In genomic region chr5:137286655-137287031, GRCm38 (mm10) we compare ENCODE assay signal across 8 mouse cellular contexts. TPM values are rescaled to one million over a fixed set of nuclear protein-coding genes. Genes with fewer than 3 reads are reported as not detected.
DNase-seq lines count a peak whose midpoint lies in the region; ATAC-seq and TF ChIP-seq lines count a peak whose summit lies in the region.

No protein-coding gene starts in this region.

- peaks cover 28% of the 10 kb centered on the region for H3K27me3 ChIP-seq in midbrain, embryonic 11.5 days (ENCODE audit: control insufficient read depth, insufficient read depth, low read length)

- peak; percentile 68 for DNase-seq in T-cell, adult 2 months (ENCODE audit: low spot score)
- DNase-seq in gastrocnemius, adult 8-10 months (ENCODE audit: low spot score in 2 of 2): peak; percentile 80 to 85
- DNase-seq in induced T-regulatory cell, adult 2 months (ENCODE audit: low read depth): peak; percentile 86
- DNase-seq in left cerebral cortex, postnatal 36 days (ENCODE audit: low spot score in 2 of 2): peak; percentile 87 to 90
- DNase-seq in midbrain, embryonic 11.5 days (ENCODE audit: low spot score, missing footprints): peak; percentile 98
- DNase-seq in right cerebral cortex, postnatal 4 days: peak; percentile 93
- peak; percentile 80 for DNase-seq in yolk sac, embryonic 10.5 days (ENCODE audit: low spot score)

- no peaks in the 10 kb centered on the region for H3K9me3 ChIP-seq in midbrain, embryonic 11.5 days (ENCODE audit: control insufficient read depth, low read length)

- intact Hi-C loops in left cerebral cortex, postnatal 36 days (cut with DNase I): loop anchor here (1.0 to 2.0 kb wide), 2 partner anchors 155 to 164 kb away; no protein-coding TSS in a partner anchor

- TF ChIP-seq CTCF in cortical plate, adult 2 months (IDR thresholded peaks at IDR 0.05; ENCODE audit: extremely low read depth, insufficient read depth, low read length): peak; percentile 81

- ATAC-seq in midbrain, embryonic 11.5 days (ENCODE audit: low FRiP score): peak; percentile 67

- H3K4me3 ChIP-seq in cortical plate, adult 2 months (ENCODE audit: insufficient read depth, low read length): peak overlapping the region; percentile 44; the same call in 1 of the 2 replicates
- H3K4me3 ChIP-seq in midbrain, embryonic 11.5 days (ENCODE audit: low read depth, low read length): peak overlapping the region; percentile 39

- 2% methylated on average over 15 of the region's 16 CpGs for WGBS in midbrain, embryonic 11.5 days

- no peak for TF ChIP-seq POLR2A in cortical plate, adult 2 months (IDR thresholded peaks at IDR 0.05; ENCODE audit: extremely low read depth, insufficient read depth, low read length)

- peak overlapping the region; percentile 58 for H3K9ac ChIP-seq in midbrain, embryonic 11.5 days (ENCODE audit: low read length)

- peak overlapping the region; percentile 95 for H3K4me2 ChIP-seq in midbrain, embryonic 11.5 days

- H3K27ac ChIP-seq in cortical plate, adult 2 months (ENCODE audit: insufficient read depth, low read length): no peak overlapping the region
- no peak overlapping the region for H3K27ac ChIP-seq in midbrain, embryonic 11.5 days (ENCODE audit: low read depth, low read length)

- H3K4me1 ChIP-seq in cortical plate, adult 2 months (ENCODE audit: control insufficient read depth, insufficient read depth, low read length): no peaks in the 10 kb centered on the region
- H3K4me1 ChIP-seq in midbrain, embryonic 11.5 days (ENCODE audit: control insufficient read depth, insufficient read depth, low read length): peaks cover 19% of the 10 kb centered on the region

- H3K36me3 ChIP-seq in midbrain, embryonic 11.5 days (ENCODE audit: control insufficient read depth, insufficient read depth, low read length): no peaks in the 10 kb centered on the region

RNA-seq across cellular contexts. Expression of gene Ache, which starts 0.7 kb away (rescaled TPM):
- 57.9 and 62.3 TPM in 2 replicates for polyA plus RNA-seq in cortical plate, adult 2 months (2012; rRNA removed)
- total RNA-seq in gastrocnemius, adult 8-10 months (2022): 10 to 100 TPM; 15.8 to 27.7 (median 20.1) TPM
- total RNA-seq in left cerebral cortex, postnatal 36 days (2021): 10 to 100 TPM; 60.1 to 64.5 TPM
- polyA plus RNA-seq in midbrain, embryonic 11.5 days (2014; fragmentation: Nextera tagmentation; extraction: Ambion mirVana): 3.6 and 4.0 TPM in 2 replicates

RNA-seq across cellular contexts. Expression of gene Ufsp1, which starts 7.8 kb away (rescaled TPM):
- 13.3 and 14.1 TPM in 2 replicates for polyA plus RNA-seq in cortical plate, adult 2 months (2012; rRNA removed)
- total RNA-seq in gastrocnemius, adult 8-10 months (2022): 10 to 100 TPM; 14.6 to 22.7 (median 19.1) TPM
- 10 to 100 TPM; 11.4 to 15.0 TPM for total RNA-seq in left cerebral cortex, postnatal 36 days (2021)
- polyA plus RNA-seq in midbrain, embryonic 11.5 days (2014; fragmentation: Nextera tagmentation; extraction: Ambion mirVana): 7.5 and 7.9 TPM in 2 replicates

RNA-seq across cellular contexts. Expression of gene Srrt, which starts 20.8 kb away (rescaled TPM):
- polyA plus RNA-seq in cortical plate, adult 2 months (2012; rRNA removed): 226 and 239 TPM in 2 replicates
- total RNA-seq in gastrocnemius, adult 8-10 months (2022): 10 to 100 TPM; 30.0 to 37.2 (median 34.0) TPM
- total RNA-seq in left cerebral cortex, postnatal 36 days (2021): 100 to 1,000 TPM; 132 to 230 TPM
- 151 and 154 TPM in 2 replicates for polyA plus RNA-seq in midbrain, embryonic 11.5 days (2014; fragmentation: Nextera tagmentation; extraction: Ambion mirVana)

RNA-seq across cellular contexts. Expression of gene Trip6, which starts 27.6 kb away (rescaled TPM):
- 8.4 and 8.8 TPM in 2 replicates for polyA plus RNA-seq in cortical plate, adult 2 months (2012; rRNA removed)
- 1 to 10 TPM; 1.4 to 3.9 (median 2.1) TPM for total RNA-seq in gastrocnemius, adult 8-10 months (2022)
- total RNA-seq in left cerebral cortex, postnatal 36 days (2021): 1 to 10 TPM; 3.5 to 5.1 TPM
- 28.0 and 34.1 TPM in 2 replicates for polyA plus RNA-seq in midbrain, embryonic 11.5 days (2014; fragmentation: Nextera tagmentation; extraction: Ambion mirVana)

RNA-seq across cellular contexts. Expression of gene Slc12a9, which starts 46.8 kb away (rescaled TPM):
- polyA plus RNA-seq in cortical plate, adult 2 months (2012; rRNA removed): 34.0 and 35.2 TPM in 2 replicates
- 1 to 10 TPM; 1.7 to 3.6 (median 1.9) TPM for total RNA-seq in gastrocnemius, adult 8-10 months (2022)
- 10 to 100 TPM; 21.1 to 25.2 TPM for total RNA-seq in left cerebral cortex, postnatal 36 days (2021)
- polyA plus RNA-seq in midbrain, embryonic 11.5 days (2014; fragmentation: Nextera tagmentation; extraction: Ambion mirVana): 5.8 TPM in 2 replicates
